Mouse (Mus musculus): ENCODE data around the gene Pla2g12b.
A peak's percentile ranks its signal among the peaks of the same experiment; 100 is the strongest.
"Not testable (repeated sequence)": the region's sequence is repeated elsewhere in the genome, so short reads cannot be mapped to it uniquely, and the experiment has no call there.

The Pla2g12b gene

GRCm38 (mm10) chr10:59402899-59403792 lies at the start of gene Pla2g12b:
Gene Pla2g12b (plus strand): TSS chr10:59403660.
- DNase-seq (ENCODE audit: low spot score), result no peak

GRCm38 (mm10) chr10:59354120-59354519 lies 49.3 kb upstream of the Pla2g12b start:
- DNase-seq (ENCODE audit: low spot score), result no peak

DNA sequence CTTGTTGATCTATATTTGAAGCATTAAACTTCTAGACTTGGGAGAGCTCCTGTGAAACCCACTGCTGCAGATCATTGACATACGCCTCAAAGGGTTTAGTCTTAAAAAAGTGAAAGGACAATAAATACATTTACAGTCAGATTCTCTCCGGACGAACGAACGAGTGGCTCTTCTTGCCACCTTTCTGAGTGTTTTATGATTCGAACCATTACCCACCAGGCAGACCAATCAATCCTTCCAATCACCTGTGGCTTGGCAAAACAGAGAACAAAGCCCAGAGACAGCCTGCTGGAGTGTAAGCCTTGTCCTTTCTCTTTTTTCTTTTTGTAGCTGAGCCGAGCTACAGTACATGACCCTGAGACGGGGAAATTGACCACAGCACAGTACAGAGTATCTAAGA lies 48.4 kb upstream of the Pla2g12b start:
- no peak for DNase-seq (ENCODE audit: low spot score)

DNA sequence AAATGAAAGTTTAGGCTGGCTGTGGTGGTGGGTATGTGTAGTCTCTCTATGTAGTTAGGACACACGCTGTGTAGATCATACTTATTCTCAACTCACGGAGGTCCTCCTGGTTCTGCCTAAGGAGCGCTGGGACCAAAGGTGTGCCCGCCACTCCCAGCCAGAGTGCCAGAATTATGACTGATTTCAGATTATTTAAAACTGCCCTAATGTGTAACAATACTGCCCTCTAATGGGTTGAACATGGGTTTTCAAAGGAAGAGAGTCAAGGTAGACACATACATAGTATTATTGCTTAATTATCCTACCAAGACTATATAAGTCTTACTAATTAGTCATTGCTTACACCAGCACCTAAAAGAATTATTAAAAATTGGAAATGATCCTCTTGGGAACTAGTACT lies 44.7 kb upstream of the Pla2g12b start:
- peak; percentile 24 for DNase-seq (ENCODE audit: low spot score)

- DNase-seq (ENCODE audit: low spot score), result no peak
Measured at GRCm38 (mm10) chr10:59363208-59363607, 40.3 kb upstream of the Pla2g12b start.

- no peak for DNase-seq (ENCODE audit: low spot score)
Measured at GRCm38 (mm10) chr10:59364551-59364950, 38.9 kb upstream of the Pla2g12b start.

DNA sequence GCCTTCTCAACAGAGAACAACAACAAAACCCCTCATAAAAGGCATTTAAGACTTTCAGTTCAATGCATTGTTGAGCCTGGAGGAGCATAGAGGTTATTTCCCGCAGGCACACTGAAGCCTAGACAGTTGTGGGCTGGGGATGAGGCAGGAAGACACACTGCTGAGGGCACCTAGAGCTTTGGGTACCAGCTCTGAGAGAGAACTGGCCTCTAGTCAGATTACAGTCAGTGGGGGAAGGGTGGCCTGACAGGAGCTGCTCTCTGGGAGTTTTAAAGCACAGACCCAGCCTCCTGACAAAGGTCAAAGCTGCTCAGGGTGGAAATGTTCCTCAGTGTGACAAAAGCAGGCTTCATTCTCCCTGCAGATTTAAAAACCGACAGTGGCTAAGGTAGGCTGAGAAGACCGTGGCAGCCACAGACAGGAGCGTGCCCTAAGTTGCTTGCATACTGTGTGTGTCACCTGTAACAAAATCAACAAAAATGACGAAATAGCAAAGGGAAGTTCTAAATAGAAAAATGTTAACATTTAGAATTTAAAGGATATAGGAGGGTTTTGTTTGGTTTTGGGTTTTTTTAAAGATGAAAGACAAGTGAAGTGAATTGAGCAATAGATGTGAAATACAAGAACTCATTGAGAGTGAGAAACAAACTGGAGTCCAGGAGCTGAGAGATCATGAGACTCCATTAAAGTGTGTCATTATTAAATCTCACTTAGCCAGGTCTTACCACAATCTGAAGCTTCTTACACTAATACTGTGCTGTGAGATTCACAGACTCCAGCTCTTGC lies 37.5 kb upstream of the Pla2g12b start:
- no peak for DNase-seq (ENCODE audit: low spot score)

- DNase-seq (ENCODE audit: low spot score), result no peak
Measured at GRCm38 (mm10) chr10:59366746-59367145, 36.7 kb upstream of the Pla2g12b start.

DNA sequence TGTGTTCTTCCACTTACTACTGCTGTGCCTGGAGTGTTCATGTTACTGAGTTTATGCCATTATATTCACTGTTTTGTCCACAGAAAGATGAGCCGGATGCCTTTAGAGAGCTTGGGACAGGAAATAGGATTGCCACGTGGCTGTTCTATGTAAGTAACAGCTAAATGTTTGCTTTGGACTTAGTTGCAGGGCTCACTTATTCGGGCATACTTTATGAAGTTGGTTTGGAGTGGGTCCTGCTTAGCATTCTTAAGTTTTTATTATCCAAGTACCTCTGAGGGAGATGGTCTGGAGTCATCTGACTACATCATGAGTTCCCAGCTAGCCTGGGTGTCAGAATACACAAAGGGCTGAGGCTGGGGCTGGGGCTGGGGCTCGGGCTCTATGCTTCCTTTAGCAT lies 36.3 kb upstream of the Pla2g12b start:
- DNase-seq (ENCODE audit: low spot score), result no peak

DNA sequence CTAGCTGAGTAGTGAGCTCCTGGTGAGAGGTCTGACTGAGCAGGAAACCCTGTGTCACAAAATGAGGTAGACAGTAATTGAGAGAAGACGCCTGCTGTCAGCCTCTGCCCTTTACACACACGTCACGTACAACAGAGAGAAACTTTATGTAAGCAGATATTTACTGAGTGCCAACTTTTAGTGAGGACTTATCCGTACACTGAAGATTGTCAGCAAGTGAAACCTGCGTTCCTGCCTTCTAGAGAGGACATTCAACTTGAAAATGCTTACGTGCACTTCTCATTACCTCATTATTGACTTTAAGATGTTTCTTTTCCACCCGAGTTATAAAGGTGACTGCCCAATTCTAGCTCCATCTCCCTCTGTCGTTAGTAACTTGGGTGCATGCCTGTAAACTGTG lies 34.7 kb upstream of the Pla2g12b start:
- DNase-seq (ENCODE audit: low spot score), result no peak

- DNase-seq (ENCODE audit: low spot score), result no peak
Measured at GRCm38 (mm10) chr10:59369426-59369825, 34.0 kb upstream of the Pla2g12b start.

- no peak for DNase-seq (ENCODE audit: low spot score)
Measured at GRCm38 (mm10) chr10:59377906-59378305, 25.6 kb upstream of the Pla2g12b start.

DNA sequence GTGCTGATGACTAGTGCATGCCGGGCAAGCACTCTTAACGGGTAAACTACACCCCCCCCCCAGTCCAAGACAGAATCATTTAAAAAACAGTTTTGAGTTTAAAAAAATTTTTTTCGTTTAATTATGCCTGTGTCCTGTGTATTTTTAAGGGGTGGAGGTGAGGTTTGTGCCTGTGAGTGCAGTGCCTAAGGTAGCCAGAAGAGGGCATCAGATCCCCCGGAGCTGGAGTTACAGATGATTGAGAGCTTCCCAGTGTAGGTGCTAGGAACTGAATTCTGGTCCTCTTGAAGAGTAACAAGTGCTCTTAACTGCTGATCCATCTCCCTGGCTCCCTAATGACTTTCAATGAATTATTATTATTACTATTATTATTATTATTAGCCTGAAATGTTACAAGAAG lies 24.7 kb upstream of the Pla2g12b start:
- no peak for DNase-seq (ENCODE audit: low spot score)

- DNase-seq (ENCODE audit: low spot score), result no peak
Measured at GRCm38 (mm10) chr10:59379927-59380326, 23.5 kb upstream of the Pla2g12b start.

- no peak for DNase-seq (ENCODE audit: low spot score)
Measured at GRCm38 (mm10) chr10:59380411-59380821, 23.0 kb upstream of the Pla2g12b start.

GRCm38 (mm10) chr10:59381563-59381962 lies 21.9 kb upstream of the Pla2g12b start:
- peak; percentile 45 for DNase-seq (ENCODE audit: low spot score)

DNA sequence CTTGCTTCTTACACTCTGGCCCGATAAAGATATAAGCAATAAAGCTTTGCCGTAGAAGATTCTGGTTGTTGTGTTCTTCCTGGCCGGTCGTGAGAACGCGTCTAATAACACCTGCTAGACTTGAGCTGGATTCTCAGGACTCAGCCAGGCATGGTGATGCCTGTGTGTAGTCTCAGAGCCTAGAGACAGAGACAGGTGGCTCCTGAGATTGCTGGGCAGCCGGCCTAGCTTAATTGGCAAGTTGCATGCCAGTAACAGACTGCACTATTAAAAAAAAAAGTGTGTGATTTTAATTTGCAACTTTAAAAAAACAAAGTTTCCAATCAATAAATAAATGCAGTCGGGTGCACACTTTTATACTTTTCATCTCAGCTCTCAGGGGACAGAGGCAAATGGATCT lies 16.5 kb upstream of the Pla2g12b start:
- no peak for DNase-seq (ENCODE audit: low spot score)

DNA sequence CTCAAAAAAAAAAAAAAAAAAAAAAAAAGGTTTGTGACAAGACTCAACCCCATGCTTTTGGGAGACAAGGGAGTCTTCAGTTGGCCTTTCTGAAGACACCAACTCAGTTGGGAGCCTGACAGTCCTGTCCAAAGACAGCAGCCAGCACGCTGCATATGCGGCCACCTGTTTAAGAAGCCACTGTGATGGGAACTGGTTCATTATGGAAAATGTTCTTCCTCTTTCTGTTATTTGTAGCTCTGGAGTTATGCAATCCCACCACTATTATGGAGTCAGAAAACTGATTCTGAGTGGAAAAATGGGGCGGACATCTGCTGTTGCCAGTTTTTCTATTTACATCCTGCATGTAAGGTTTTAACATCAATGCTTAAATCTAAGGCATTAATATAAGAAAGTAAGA lies 13.8 kb upstream of the Pla2g12b start:
- no peak for DNase-seq (ENCODE audit: low spot score)

DNA sequence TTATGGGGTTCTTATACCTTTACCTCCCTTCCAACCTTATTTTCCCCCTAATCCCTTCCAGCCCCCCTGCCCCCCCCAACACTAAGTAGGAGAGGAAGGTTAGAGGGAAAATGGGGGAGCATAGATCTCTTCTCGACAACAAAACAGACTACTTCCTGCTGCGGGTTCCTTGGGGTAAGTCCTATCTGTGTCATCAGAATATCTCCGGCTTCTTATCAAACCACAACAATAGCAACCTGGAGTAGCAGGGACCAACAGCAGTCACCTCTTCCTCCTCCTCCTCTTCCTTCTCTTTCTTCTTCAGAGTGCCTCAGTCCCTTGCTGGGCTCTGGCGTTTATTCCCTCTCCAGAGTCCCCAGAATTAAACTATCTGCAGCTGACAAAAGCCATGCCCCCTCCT lies 11.6 kb upstream of the Pla2g12b start:
- DNase-seq (ENCODE audit: low spot score), result no peak

DNA sequence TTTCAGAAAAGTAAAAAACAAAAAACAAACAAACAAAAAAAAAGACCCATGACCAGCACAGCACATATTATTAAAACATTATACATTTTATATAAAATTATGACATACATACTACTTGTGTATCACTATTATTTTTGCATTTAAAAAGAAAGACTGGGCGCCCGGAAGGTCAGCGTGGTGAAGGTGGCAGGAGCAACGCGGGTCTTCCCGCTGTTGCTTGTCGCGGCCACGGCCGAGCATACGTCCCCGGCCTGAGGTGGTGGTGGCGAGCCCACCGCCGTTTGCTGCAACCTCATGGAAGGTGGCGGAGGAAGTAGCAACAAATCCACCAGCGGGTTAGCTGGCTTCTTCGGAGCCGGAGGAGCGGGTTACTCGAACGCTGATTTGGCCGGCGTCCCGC lies 8.0 kb upstream of the Pla2g12b start, which contains the start of gene Gm10273:
Gm10273 (plus strand) TSS at position 172 of the 400 bp plus-strand sequence.
- DNase-seq (ENCODE audit: low spot score), result not testable (repeated sequence)

- no peak for DNase-seq (ENCODE audit: low spot score)
Measured at GRCm38 (mm10) chr10:59403793-59404149, 311 bp downstream of the Pla2g12b start.

DNA sequence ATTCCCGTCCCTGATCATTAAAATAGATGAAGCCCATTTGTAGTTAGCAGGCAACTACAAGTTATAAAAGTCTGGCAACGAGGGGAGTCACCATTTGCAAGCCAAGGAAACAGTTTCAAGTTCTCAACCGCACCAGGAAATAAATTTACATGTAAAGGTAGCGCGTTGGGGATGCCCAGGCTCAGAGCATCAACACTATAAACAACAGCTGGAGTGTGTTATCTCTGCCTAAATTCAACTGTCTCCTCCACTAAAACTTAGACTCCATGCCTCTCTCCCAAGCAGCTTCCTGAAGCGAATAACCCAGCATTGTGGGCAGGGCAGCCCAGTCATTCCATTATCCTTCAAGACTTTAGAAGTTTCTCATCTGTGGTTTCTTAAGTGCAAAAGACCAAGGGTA lies 5.0 kb downstream of the Pla2g12b start:
- no peak for DNase-seq (ENCODE audit: low spot score)

- DNase-seq (ENCODE audit: low spot score), result no peak
Measured at GRCm38 (mm10) chr10:59410264-59410663, 6.8 kb downstream of the Pla2g12b start.
